Mouse (Mus musculus): ENCODE measurements around the gene Olfr1396.
A peak's percentile ranks its signal among the peaks of the same experiment; 100 is the strongest.

Olfr1396 gene

GRCm38 (mm10) chr11:49114774-49115173 lies at the start of gene Olfr1396:
Gene Olfr1396, minus strand, starts transcription at chr11:49114874.
- no peak for DNase-seq (ENCODE audit: low read depth, low spot score)

GRCm38 (mm10) chr11:49156821-49157814 lies 42.4 kb upstream of the Olfr1396 start:
- DNase-seq (ENCODE audit: low read depth, low spot score), result no peak

GRCm38 (mm10) chr11:49154077-49154476 lies 39.4 kb upstream of the Olfr1396 start, which contains the start of gene Olfr1394:
Gene Olfr1394, plus strand, starts transcription at chr11:49154377.
- no peak for DNase-seq (ENCODE audit: low read depth, low spot score)

GRCm38 (mm10) chr11:49141974-49142373 lies 27.3 kb upstream of the Olfr1396 start, which contains the start of gene Olfr1395:
Gene Olfr1395, plus strand, starts transcription at chr11:49142274.
- no peak for DNase-seq (ENCODE audit: low read depth, low spot score)

GRCm38 (mm10) chr11:49124169-49124568 lies 9.5 kb upstream of the Olfr1396 start:
- no peak for DNase-seq (ENCODE audit: low read depth, low spot score)

GRCm38 (mm10) chr11:49119635-49120034 lies 5.0 kb upstream of the Olfr1396 start:
- no peak for DNase-seq (ENCODE audit: low read depth, low spot score)

GRCm38 (mm10) chr11:49114158-49114557 lies 516 bp downstream of the Olfr1396 start:
- DNase-seq (ENCODE audit: low read depth, low spot score), result no peak

- DNase-seq (ENCODE audit: low read depth, low spot score), result no peak
Measured at GRCm38 (mm10) chr11:49112624-49113219, 2.0 kb downstream of the Olfr1396 start.

GRCm38 (mm10) chr11:49111000-49111399 lies 3.7 kb downstream of the Olfr1396 start:
- no peak for DNase-seq (ENCODE audit: low read depth, low spot score)

- no peak for DNase-seq (ENCODE audit: low read depth, low spot score)
Measured at GRCm38 (mm10) chr11:49108833-49109232, 5.8 kb downstream of the Olfr1396 start.

GRCm38 (mm10) chr11:49107650-49108537 lies 6.8 kb downstream of the Olfr1396 start:
- DNase-seq (ENCODE audit: low read depth, low spot score), result no peak

- DNase-seq (ENCODE audit: low read depth, low spot score), result no peak
Measured at GRCm38 (mm10) chr11:49105752-49106151, 8.9 kb downstream of the Olfr1396 start.

- peak; percentile 68 for DNase-seq (ENCODE audit: low read depth, low spot score)
Measured at GRCm38 (mm10) chr11:49103047-49103693, 11.5 kb downstream of the Olfr1396 start.

- DNase-seq (ENCODE audit: low read depth, low spot score), result no peak
Measured at GRCm38 (mm10) chr11:49101500-49101899, 13.2 kb downstream of the Olfr1396 start.

- no peak for DNase-seq (ENCODE audit: low read depth, low spot score)
Measured at GRCm38 (mm10) chr11:49100409-49100808, 14.3 kb downstream of the Olfr1396 start.

- no peak for DNase-seq (ENCODE audit: low read depth, low spot score)
Measured at GRCm38 (mm10) chr11:49095367-49095766, 19.3 kb downstream of the Olfr1396 start.

GRCm38 (mm10) chr11:49093861-49094660 lies 20.6 kb downstream of the Olfr1396 start:
- DNase-seq (ENCODE audit: low read depth, low spot score), result no peak

- DNase-seq (ENCODE audit: low read depth, low spot score), result no peak
Measured at GRCm38 (mm10) chr11:49092786-49093185, 21.9 kb downstream of the Olfr1396 start.

- no peak for DNase-seq (ENCODE audit: low read depth, low spot score)
Measured at GRCm38 (mm10) chr11:49092053-49092586, 22.6 kb downstream of the Olfr1396 start.

GRCm38 (mm10) chr11:49091171-49091570 lies 23.5 kb downstream of the Olfr1396 start:
- DNase-seq (ENCODE audit: low read depth, low spot score), result no peak
